Mouse (Mus musculus): ENCODE results near the gene Sema6c. TPM values are rescaled to one million over a fixed set of nuclear protein-coding genes. Genes with fewer than 3 reads are reported as not detected.

Sema6c gene
- polyA plus RNA-seq, 1 experiment from 2014 or later = 59.5 TPM

Small RNA genes lying within 50 kb of the gene (microRNA-seq; reads per million reads assigned to microRNA genes)
- gene Mir8099-1 = not detected

Other genes starting within 250 kb of the Sema6c start
- gene Selenbp1, start 227.4 kb upstream of the Sema6c start, polyA plus RNA-seq (2016; fragmentation: Nextera tagmentation; extraction: Ambion mirVana) = 11.7 and 12.2 TPM in 2 replicates
- 9.1 and 9.2 TPM in 2 replicates for gene Rfx5, start 206.4 kb upstream of the Sema6c start, polyA plus RNA-seq (2016; fragmentation: Nextera tagmentation; extraction: Ambion mirVana)
- 24.8 and 26.9 TPM in 2 replicates for gene Pi4kb, start 185.7 kb upstream of the Sema6c start, polyA plus RNA-seq (2016; fragmentation: Nextera tagmentation; extraction: Ambion mirVana)
- 31.8 and 32.8 TPM in 2 replicates for gene Zfp687, start 145.0 kb upstream of the Sema6c start, polyA plus RNA-seq (2016; fragmentation: Nextera tagmentation; extraction: Ambion mirVana)
- 263 and 276 TPM in 2 replicates for gene Psmd4, start 117.8 kb upstream of the Sema6c start, polyA plus RNA-seq (2016; fragmentation: Nextera tagmentation; extraction: Ambion mirVana)
- gene Pip5k1a, start 53.5 kb upstream of the Sema6c start, polyA plus RNA-seq (2016; fragmentation: Nextera tagmentation; extraction: Ambion mirVana) = 20.4 and 21.5 TPM in 2 replicates
- 218 and 219 TPM in 2 replicates for gene Vps72, start 49.4 kb upstream of the Sema6c start, polyA plus RNA-seq (2016; fragmentation: Nextera tagmentation; extraction: Ambion mirVana)
- gene Tmod4, start 36.0 kb upstream of the Sema6c start, polyA plus RNA-seq (2016; fragmentation: Nextera tagmentation; extraction: Ambion mirVana) = 0.81 and 0.99 TPM in 2 replicates
- 89.4 and 94.1 TPM in 2 replicates for gene Scnm1, start 26.4 kb upstream of the Sema6c start, polyA plus RNA-seq (2016; fragmentation: Nextera tagmentation; extraction: Ambion mirVana)
- 22.6 and 23.9 TPM in 2 replicates for gene Lysmd1, start 26.4 kb upstream of the Sema6c start, polyA plus RNA-seq (2016; fragmentation: Nextera tagmentation; extraction: Ambion mirVana)
- gene Tnfaip8l2, start 18.1 kb upstream of the Sema6c start, polyA plus RNA-seq (2016; fragmentation: Nextera tagmentation; extraction: Ambion mirVana) = 2.1 and 2.6 TPM in 2 replicates
- 10.1 and 10.8 TPM in 2 replicates for gene Gabpb2, start 57.5 kb downstream of the Sema6c start, polyA plus RNA-seq (2016; fragmentation: Nextera tagmentation; extraction: Ambion mirVana)
- 91.7 and 95.8 TPM in 2 replicates for gene Cdc42se1, start 68.3 kb downstream of the Sema6c start, polyA plus RNA-seq (2016; fragmentation: Nextera tagmentation; extraction: Ambion mirVana)
- 116 and 124 TPM in 2 replicates for gene Mllt11, start 71.7 kb downstream of the Sema6c start, polyA plus RNA-seq (2016; fragmentation: Nextera tagmentation; extraction: Ambion mirVana)
- 0.25 and 0.42 TPM in 2 replicates for gene Gm128, start 81.1 kb downstream of the Sema6c start, polyA plus RNA-seq (2016; fragmentation: Nextera tagmentation; extraction: Ambion mirVana)
- gene Bnipl, start 90.7 kb downstream of the Sema6c start, polyA plus RNA-seq (2016; fragmentation: Nextera tagmentation; extraction: Ambion mirVana) = 1.0 and 1.1 TPM in 2 replicates
- 45.7 and 51.1 TPM in 2 replicates for gene Mindy1, start 120.9 kb downstream of the Sema6c start, polyA plus RNA-seq (2016; fragmentation: Nextera tagmentation; extraction: Ambion mirVana)
- 37.0 and 37.9 TPM in 2 replicates for gene Prune1, start 121.6 kb downstream of the Sema6c start, polyA plus RNA-seq (2016; fragmentation: Nextera tagmentation; extraction: Ambion mirVana)
- gene Anxa9, start 146.7 kb downstream of the Sema6c start, polyA plus RNA-seq (2016; fragmentation: Nextera tagmentation; extraction: Ambion mirVana) = 0.87 and 1.1 TPM in 2 replicates
- gene Cers2, start 154.3 kb downstream of the Sema6c start, polyA plus RNA-seq (2016; fragmentation: Nextera tagmentation; extraction: Ambion mirVana) = 115 TPM in 2 replicates
- gene Setdb1, start 196.7 kb downstream of the Sema6c start, polyA plus RNA-seq (2016; fragmentation: Nextera tagmentation; extraction: Ambion mirVana) = 56.3 and 62.9 TPM in 2 replicates
- gene 4930558C23Rik, start 242.4 kb downstream of the Sema6c start, polyA plus RNA-seq (2016; fragmentation: Nextera tagmentation; extraction: Ambion mirVana) = not detected in 2 replicates

Data from hindbrain, embryonic 12.5 days (tissue).